Mouse (Mus musculus): Measurements from ENCODE around the gene Sft2d2.

Gene Sft2d2

GRCm38 (mm10) chr1:165132187-165132877, 61.9 kb downstream of the Sft2d2 start:
- peak; percentile 43 to 57 for DNase-seq

GRCm38 (mm10) chr1:165129573-165129972, 64.7 kb downstream of the Sft2d2 start:
- no peak for DNase-seq
